Mouse (Mus musculus): ENCODE data around the gene Lima1.

GRCm38 (mm10) chr15:99796735-99797134, 78.5 kb downstream of the Lima1 start:
- TF ChIP-seq CTCF (IDR thresholded peaks at IDR 0.05) (no peak), EP300 (IDR thresholded peaks at IDR 0.05) (no peak)
